Mouse (Mus musculus): ENCODE data around the gene Cdk1.
A peak's percentile ranks its signal among the peaks of the same experiment; 100 is the strongest.

Gene Cdk1

GRCm38 (mm10) chr10:69309109-69309508 is 43.6 kb downstream of the Cdk1 start:
- DNase-seq (ENCODE audit: extremely low spot score) = no peak

GRCm38 (mm10) chr10:69307067-69307466 is 45.7 kb downstream of the Cdk1 start:
- peak; percentile 71 for DNase-seq (ENCODE audit: extremely low spot score)

- DNase-seq (ENCODE audit: extremely low spot score) = peak; percentile 20
These were observed 46.5 kb downstream of the Cdk1 start for GRCm38 (mm10) chr10:69306205-69306604.

- no peak for DNase-seq (ENCODE audit: extremely low spot score)
These were observed 47.1 kb downstream of the Cdk1 start for GRCm38 (mm10) chr10:69305600-69305999.

- no peak for DNase-seq (ENCODE audit: extremely low spot score)
These were observed 47.9 kb downstream of the Cdk1 start for GRCm38 (mm10) chr10:69304819-69305218.

- no peak for DNase-seq (ENCODE audit: extremely low spot score)
These were observed 50.1 kb downstream of the Cdk1 start for GRCm38 (mm10) chr10:69302667-69303066.

GRCm38 (mm10) chr10:69299985-69300384 is 52.8 kb downstream of the Cdk1 start:
- DNase-seq (ENCODE audit: extremely low spot score) = no peak

- DNase-seq (ENCODE audit: extremely low spot score) = no peak
These were observed 56.8 kb downstream of the Cdk1 start for GRCm38 (mm10) chr10:69295919-69296318.

GRCm38 (mm10) chr10:69290736-69291135 is 62.0 kb downstream of the Cdk1 start:
- no peak for DNase-seq (ENCODE audit: extremely low spot score)

GRCm38 (mm10) chr10:69288720-69289119 is 64.0 kb downstream of the Cdk1 start:
- no peak for DNase-seq (ENCODE audit: extremely low spot score)

- no peak for DNase-seq (ENCODE audit: extremely low spot score)
These were observed 64.7 kb downstream of the Cdk1 start for GRCm38 (mm10) chr10:69288086-69288485.

GRCm38 (mm10) chr10:69286939-69287338 is 65.8 kb downstream of the Cdk1 start:
- no peak for DNase-seq (ENCODE audit: extremely low spot score)
